Mouse (Mus musculus) liver, embryonic 12.5 days (tissue): ENCODE results near the gene Plekhm3. TPM values are rescaled to one million over a fixed set of nuclear protein-coding genes. Genes with fewer than 3 reads are reported as not detected.

Experiments used
- ATAC-seq: fragments of 200-750 bp; cut with Nextera tagmentation; 2 replicates; pipeline ENCODE4 v1.8.0; 2017; ENCODE audit warnings: moderate number of reproducible peaks, mild to moderate bottlenecking, moderate library complexity
- H3K27ac ChIP-seq: fragments of 300-500 bp; sonication (generic); 2 replicates; pipeline ENCODE4 v1.5.1; 2016; ENCODE audit warnings: mild to moderate bottlenecking
- H3K27me3 ChIP-seq: fragments of 300-500 bp; sonication (generic); replicated peaks from 2 replicates; pipeline ENCODE4 v1.6.1; 2016; ENCODE audit warnings: mild to moderate bottlenecking, moderate library complexity
- H3K36me3 ChIP-seq: fragments of 300-500 bp; sonication (generic); 2 replicates; pipeline ENCODE4 v1.6.1; 2016; ENCODE audit warnings: mild to moderate bottlenecking, moderate library complexity
- H3K4me1 ChIP-seq: fragments of 300-500 bp; sonication (generic); 2 replicates; pipeline ENCODE4 v1.6.1; 2016
- H3K4me2 ChIP-seq: fragments of 300-500 bp; sonication (generic); 2 replicates; pipeline ENCODE4 v1.6.1; 2016; ENCODE audit warnings: mild to moderate bottlenecking, moderate library complexity
- H3K4me3 ChIP-seq: fragments of 300-500 bp; sonication (generic); 2 replicates; pipeline ENCODE4 v1.5.1; 2016; ENCODE audit warnings: mild to moderate bottlenecking, moderate library complexity
- H3K9ac ChIP-seq: fragments of 300-500 bp; sonication (generic); 2 replicates; pipeline ENCODE4 v1.6.1; 2016; ENCODE audit warnings: mild to moderate bottlenecking, moderate library complexity
- H3K9me3 ChIP-seq: fragments of 300-500 bp; sonication (generic); replicated peaks from 2 replicates; pipeline ENCODE4 v1.6.1; 2016; ENCODE audit warnings: mild to moderate bottlenecking, moderate library complexity
- WGBS: fragments of 180-500 bp; shearing (Covaris S2); methylation state at CpG from one replicate; pipeline ENCODE4 v1.1.7; 2016; ENCODE audit not compliant: insufficient replicate concordance; 5-methylcytosine and 5-hydroxymethylcytosine counted together
- polyA plus RNA-seq: library from polyadenylated mRNA; unstranded; fragments of >200 nt; fragmentation: Nextera tagmentation; extraction: Ambion mirVana; gene quantifications from 2 replicates; pipeline ENCODE4 v1.2.1, GENCODE M21; 2016

The Plekhm3 gene
- polyA plus RNA-seq, 1 experiment from 2014 or later = 3.8 TPM

DNA sequence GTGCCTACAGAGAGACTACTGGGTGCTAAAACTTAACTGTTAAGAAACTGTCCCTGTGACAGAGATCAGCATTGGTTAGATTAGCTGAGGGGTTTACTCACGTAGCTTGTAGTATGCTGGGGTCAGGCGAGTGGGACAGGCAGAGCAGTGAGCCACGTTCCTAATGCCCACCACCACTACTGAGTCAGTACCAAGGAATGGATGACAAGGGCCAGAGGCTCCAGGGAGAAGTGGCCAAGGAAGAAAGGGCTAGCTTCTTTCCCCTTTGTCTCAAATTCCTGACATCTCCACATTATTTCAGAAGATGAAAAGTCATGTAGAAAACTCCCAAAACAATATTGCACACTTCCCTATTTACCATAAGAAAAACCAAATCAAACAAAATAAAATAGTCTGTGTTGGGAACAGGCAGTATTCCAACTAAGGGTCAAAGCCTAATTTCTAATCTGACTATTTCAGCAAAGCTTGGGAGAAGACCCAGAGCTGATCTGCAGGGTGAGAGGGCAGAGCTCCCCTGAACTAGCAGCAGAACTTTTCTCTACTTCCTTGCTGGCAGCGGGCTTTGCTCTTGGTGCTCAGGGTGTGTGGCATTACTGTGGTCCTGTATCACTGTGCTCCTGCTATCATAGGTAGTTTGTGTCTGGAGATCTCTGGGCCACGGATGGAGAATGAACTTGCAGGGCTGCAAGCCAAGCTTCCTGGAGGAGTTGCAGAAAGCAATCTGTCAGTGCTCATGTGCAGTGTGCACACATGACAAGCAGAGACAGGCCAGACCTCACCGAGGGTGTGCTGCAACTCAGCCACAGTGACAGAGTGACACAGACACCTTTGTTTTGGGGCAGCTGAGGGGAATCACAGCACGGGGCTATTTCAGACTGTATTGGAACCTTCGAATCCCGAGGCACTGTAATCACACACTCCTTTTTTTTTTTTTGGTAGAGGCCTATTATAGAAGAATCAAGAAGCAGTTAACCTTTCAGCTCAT, 165.5 kb downstream of the Plekhm3 start:
- ATAC-seq = no peak
- Histone ChIP-seq H3K4me1 (peaks cover 19% of the 10 kb centered on the region), H3K9ac (no peak overlapping the region), H3K9me3 (no peaks in the 10 kb centered on the region), H3K36me3 (0 out of 2 replicates have a peak, but pooled peaks cover 3% of the 10 kb centered on the region), H3K4me2 (no peak overlapping the region), H3K4me3 (no peak overlapping the region), H3K27ac (no peak overlapping the region), H3K27me3 (no peaks in the 10 kb centered on the region)
- WGBS = 53% methylated on average over 9 of the region's 9 CpGs

DNA sequence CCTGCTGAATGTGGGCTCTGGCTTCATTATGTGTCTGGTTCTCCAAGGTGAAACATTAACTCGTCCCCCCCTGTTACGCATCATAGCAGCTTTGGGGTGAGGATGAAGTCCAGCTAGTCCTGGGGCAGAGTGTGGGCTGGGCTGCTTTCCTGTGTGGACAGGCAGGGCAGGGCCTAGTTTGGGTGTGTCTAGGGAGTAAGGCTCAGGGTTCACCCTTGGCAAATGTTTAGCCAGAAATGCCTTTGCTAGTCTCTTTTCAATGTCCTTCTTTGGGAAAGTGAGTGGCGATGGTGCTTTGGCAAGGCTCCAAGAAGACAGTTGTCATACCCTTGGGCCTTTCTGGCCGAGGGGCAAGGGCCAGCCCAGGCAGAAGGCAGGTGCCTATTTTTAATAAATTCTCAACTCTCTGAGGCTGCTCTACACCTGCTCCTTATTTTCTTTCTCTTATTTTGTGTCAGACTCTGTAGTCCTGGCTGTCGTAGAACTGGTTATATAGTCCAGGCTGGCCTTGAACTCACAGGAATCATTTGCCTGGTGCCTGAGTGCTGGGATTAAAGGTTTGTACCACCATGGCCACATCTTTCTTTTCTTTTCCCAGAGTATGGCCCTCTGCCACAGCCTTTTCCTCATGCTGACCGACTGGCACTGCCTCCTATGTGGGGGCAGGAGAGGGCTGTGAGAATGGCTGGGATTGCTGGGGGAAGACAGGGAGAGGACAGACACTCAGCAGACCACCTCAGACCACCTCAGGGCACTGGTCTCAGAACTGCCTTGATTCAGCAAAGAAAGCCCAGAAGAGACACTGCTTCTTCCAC, 168.7 kb downstream of the Plekhm3 start:
- Histone ChIP-seq H3K27ac (peak overlapping the region; percentile 64), H3K36me3 (no peaks in the 10 kb centered on the region), H3K4me2 (no peak overlapping the region), H3K4me1 (peaks cover 12% of the 10 kb centered on the region), H3K9me3 (no peaks in the 10 kb centered on the region), H3K27me3 (no peaks in the 10 kb centered on the region), H3K9ac (no peak overlapping the region), H3K4me3 (no peak overlapping the region)
- ATAC-seq = peak; percentile 85
- WGBS = 58% methylated on average over 6 of the region's 6 CpGs

DNA sequence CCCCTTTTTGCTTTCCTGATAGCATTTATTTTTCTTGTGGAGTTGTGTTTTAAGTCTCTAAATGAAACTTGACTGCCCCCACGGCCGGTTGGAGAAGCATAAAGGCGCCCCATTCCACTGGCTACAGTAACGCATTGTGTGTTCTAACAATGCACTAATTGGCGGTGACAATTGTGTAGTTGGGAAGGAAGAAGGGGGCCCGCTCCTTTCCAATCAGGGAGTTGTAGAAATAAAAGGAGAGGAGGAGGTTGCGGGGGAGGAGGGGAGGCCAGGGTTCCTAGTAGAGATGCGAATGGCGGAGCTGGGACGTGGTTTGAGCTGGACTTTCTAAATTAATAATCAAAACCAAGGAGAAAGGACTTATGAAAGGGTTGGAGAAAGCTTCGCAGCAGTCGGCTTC, 176.8 kb downstream of the Plekhm3 start:
- ATAC-seq = no peak
- no peaks in the 10 kb centered on the region for H3K9me3 ChIP-seq
- no peak overlapping the region for H3K9ac ChIP-seq
- H3K27ac ChIP-seq = no peak overlapping the region
- H3K27me3 ChIP-seq = no peaks in the 10 kb centered on the region; the same call in 1 of the 2 replicates
- no peaks in the 10 kb centered on the region for H3K36me3 ChIP-seq
- H3K4me2 ChIP-seq = no peak overlapping the region
- H3K4me3 ChIP-seq = no peak overlapping the region
- 75% methylated on average over 12 of the region's 12 CpGs for WGBS
- H3K4me1 ChIP-seq = no peaks in the 10 kb centered on the region

DNA sequence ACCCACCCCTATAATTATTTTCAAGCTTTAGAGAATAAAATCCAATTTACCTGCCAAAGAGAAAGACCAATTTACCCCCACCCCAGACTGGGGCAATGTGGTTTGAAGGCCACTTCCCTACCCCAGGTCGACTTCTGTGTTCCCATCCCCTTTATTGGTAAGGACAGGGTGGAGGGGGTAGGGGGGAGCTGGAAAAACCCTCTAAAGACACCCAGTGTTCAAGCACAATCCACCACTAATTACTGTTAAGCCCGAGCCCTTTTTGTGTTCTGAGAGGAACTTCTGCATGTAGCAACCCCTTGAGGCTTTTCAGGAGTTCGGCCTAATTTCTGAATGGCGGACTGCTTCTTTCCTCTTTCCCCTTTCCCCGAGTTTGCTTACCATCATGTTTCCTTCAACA, 177.2 kb downstream of the Plekhm3 start:
- no peak for ATAC-seq
- no peaks in the 10 kb centered on the region for H3K4me1 ChIP-seq
- no peak overlapping the region for H3K4me2 ChIP-seq
- no peak overlapping the region for H3K4me3 ChIP-seq
- H3K27ac ChIP-seq = no peak overlapping the region
- WGBS = 55% methylated on average over 5 of the region's 5 CpGs
- no peak overlapping the region for H3K9ac ChIP-seq
- H3K27me3 ChIP-seq = no peaks in the 10 kb centered on the region; the same call in 1 of the 2 replicates
- no peaks in the 10 kb centered on the region for H3K36me3 ChIP-seq
- no peaks in the 10 kb centered on the region for H3K9me3 ChIP-seq

DNA sequence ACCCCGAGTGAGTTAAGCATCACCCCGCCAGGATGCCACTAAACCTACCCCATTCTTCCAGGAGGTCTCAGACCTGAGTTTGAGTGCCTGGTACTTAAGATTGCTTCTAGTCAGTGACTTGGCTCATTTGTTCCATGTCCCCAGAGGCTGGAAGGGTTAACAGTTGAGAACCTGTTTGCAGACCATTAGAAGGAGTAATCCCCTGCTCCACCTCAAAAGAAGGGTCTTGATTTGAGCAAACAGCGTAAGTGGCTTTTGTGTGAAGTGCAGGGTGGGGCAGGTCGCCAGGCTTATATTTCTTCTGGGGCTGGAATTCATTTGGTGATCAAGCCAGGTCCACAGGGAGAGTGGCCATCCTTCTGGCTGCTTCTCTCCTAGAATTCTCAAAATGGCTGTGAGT, 183.3 kb downstream of the Plekhm3 start:
- Histone ChIP-seq H3K4me1 (no peaks in the 10 kb centered on the region), H3K4me3 (no peak overlapping the region), H3K9me3 (no peaks in the 10 kb centered on the region), H3K27me3 (no peaks in the 10 kb centered on the region), H3K36me3 (no peaks in the 10 kb centered on the region), H3K4me2 (no peak overlapping the region), H3K27ac (no peak overlapping the region), H3K9ac (no peak overlapping the region)
- ATAC-seq = no peak
- WGBS = 62% methylated on average over 4 of the region's 4 CpGs

DNA sequence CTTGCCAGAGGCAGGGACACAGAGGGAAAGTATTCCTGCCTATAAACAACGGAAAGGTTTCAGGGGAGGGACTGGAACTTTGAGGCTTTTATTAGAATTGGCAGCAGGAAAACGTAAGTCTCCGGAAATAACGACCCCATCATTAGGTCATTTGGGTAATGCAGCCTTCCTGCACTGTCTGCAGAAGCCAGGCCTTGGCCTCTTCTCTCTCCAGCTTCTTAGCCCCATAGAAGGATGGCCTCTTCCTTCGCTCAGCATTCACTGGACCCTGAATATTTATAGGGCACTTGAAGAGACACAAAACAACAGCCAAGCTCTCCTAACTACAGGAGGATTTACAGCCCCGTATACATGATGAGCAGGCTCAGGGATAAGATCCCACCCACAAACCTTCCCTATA, 186.5 kb downstream of the Plekhm3 start:
- Histone ChIP-seq H3K27ac (no peak overlapping the region), H3K27me3 (no peaks in the 10 kb centered on the region), H3K9ac (no peak overlapping the region), H3K36me3 (no peaks in the 10 kb centered on the region), H3K4me3 (no peak overlapping the region), H3K9me3 (no peaks in the 10 kb centered on the region), H3K4me1 (no peaks in the 10 kb centered on the region), H3K4me2 (no peak overlapping the region)
- no peak for ATAC-seq
- 50% methylated on average over 6 of the region's 6 CpGs for WGBS

DNA sequence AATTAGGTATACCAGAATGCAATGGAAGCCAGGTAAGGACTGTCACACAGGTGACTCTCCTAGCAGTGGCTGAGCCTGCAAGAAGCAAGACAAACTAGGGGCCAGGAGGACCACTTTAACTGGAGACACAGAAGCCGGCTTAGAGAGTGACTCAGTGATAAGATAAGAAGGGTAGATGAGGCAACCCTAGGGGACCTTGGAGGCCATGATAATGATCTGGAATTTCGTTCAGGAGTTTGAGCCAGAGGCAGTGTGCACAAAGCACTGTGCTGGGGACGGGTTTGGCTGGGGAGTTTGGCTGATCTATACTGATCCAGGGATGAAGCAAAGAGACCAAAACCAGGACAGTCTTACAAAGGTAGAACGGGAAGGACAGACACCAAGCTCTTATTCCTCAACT, 195.0 kb downstream of the Plekhm3 start:
- Histone ChIP-seq H3K9me3 (no peaks in the 10 kb centered on the region), H3K27ac (no peak overlapping the region), H3K4me2 (no peak overlapping the region), H3K9ac (no peak overlapping the region), H3K36me3 (no peaks in the 10 kb centered on the region), H3K4me3 (no peak overlapping the region), H3K4me1 (0 out of 2 replicates have a peak, but pooled peaks cover 2% of the 10 kb centered on the region), H3K27me3 (no peaks in the 10 kb centered on the region)
- no peak for ATAC-seq
- WGBS = 49% methylated on average over 4 of the region's 4 CpGs

DNA sequence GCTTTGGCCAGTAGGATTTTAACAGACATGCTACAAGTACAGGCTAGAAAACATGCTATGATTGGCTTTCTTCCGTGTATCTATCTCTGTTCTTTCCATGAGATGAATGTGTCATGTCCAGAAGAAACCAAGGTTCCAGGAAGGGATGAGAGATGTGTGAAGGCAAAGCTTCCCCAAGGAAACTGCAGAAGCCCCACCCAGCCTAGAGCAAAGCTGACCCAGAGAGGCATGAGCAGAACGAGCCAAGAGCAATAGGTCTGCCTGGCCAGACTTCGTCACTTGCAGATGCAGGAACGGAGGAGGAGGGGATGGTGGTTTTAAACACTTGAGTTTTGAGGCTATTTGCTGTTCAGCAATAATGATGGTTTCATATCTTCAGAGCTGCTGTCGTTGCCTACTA, 198.9 kb downstream of the Plekhm3 start:
- no peaks in the 10 kb centered on the region for H3K27me3 ChIP-seq
- WGBS = 72% methylated on average over 5 of the region's 5 CpGs
- H3K9me3 ChIP-seq = no peaks in the 10 kb centered on the region
- no peak for ATAC-seq
- H3K36me3 ChIP-seq = no peaks in the 10 kb centered on the region
- no peak overlapping the region for H3K4me3 ChIP-seq
- H3K4me1 ChIP-seq = peaks cover 23% of the 10 kb centered on the region
- H3K9ac ChIP-seq = no peak overlapping the region
- H3K4me2 ChIP-seq = no peak overlapping the region
- H3K27ac ChIP-seq = no peak overlapping the region

DNA sequence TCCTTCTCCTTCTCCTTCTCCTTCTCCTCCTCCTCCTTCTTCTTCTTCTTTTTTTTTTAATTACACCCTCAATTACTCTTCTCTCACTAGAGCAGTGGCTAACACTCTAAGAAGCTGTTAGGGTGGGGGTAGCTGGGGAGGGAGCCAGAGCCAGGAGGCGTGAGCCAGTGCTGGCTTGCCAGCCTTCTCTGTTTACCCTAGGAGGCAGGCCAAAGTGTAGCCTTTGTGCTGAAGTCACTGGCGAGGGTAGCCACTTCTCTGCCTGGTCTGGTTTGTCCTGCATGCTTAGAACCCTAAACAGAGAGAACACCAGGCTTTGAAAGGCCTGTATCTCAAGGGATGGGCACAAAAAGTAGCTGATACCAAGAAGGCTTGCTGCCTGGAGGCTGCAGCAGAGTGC, 199.4 kb downstream of the Plekhm3 start:
- H3K4me3 ChIP-seq = no peak overlapping the region
- H3K4me2 ChIP-seq = no peak overlapping the region
- H3K27me3 ChIP-seq = no peaks in the 10 kb centered on the region
- no peaks in the 10 kb centered on the region for H3K9me3 ChIP-seq
- H3K27ac ChIP-seq = no peak overlapping the region
- 45% methylated on average over 2 of the region's 2 CpGs for WGBS
- no peaks in the 10 kb centered on the region for H3K36me3 ChIP-seq
- H3K4me1 ChIP-seq = peaks cover 23% of the 10 kb centered on the region
- no peak for ATAC-seq
- no peak overlapping the region for H3K9ac ChIP-seq

DNA sequence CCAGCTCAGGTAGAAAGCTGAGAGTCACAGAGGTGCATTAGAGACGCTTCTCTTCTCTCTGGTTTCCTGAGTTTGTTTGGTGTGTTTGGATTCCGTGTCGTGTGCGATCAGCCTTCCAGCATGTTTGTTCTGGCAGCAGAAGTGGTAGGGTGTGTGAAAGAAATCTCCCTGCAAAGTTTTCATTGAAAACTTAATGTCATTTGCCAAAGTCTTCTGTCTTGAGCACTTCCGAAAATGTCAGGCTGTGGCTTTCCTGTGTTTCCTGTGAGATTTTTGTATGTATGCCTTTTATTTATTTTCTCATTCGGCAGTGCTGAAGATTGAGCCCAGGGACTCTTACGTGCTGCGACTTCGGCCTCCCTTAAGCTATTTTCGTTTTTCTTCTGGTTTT, 200.0 kb downstream of the Plekhm3 start:
- ATAC-seq = no peak
- Histone ChIP-seq H3K27ac (no peak overlapping the region), H3K4me3 (no peak overlapping the region), H3K27me3 (no peaks in the 10 kb centered on the region), H3K9me3 (no peaks in the 10 kb centered on the region), H3K9ac (no peak overlapping the region), H3K4me2 (no peak overlapping the region), H3K36me3 (no peaks in the 10 kb centered on the region), H3K4me1 (peaks cover 23% of the 10 kb centered on the region)
- WGBS = 52% methylated on average over 10 of the region's 10 CpGs

DNA sequence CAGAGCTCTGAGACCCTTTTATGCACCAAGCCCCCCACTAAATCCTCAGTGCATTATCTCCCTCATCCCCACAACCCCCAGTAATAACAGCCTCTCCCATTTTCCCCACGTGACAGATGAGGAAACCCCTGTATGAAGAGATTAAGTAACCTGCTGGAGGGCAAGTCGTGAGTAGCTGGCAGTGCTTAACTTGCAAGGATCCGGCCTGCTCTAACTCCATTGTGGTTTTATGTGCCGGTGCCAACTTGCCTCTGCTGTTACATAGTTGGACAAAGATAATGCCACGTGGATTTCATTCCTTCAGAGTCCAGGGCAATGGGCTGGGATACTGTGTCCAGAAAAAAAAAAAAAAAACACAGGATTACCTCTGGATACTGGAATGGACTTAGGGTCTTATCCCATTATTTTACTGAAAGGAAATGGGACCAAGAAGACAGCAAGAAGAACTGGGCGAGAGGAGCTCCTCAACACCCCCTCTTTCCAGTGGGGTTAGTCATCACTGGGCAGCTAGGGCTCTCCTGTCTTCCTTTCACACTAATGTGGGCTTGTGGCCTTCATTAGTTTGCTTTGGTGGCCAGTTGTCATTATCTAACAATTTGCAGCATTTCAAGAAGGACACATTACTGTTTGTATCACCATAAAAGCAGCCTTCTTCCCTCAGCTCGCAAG, 200.5 kb downstream of the Plekhm3 start:
- H3K27me3 ChIP-seq = no peaks in the 10 kb centered on the region
- H3K4me1 ChIP-seq = peaks cover 23% of the 10 kb centered on the region
- H3K4me3 ChIP-seq = no peak overlapping the region
- no peak for ATAC-seq
- H3K9ac ChIP-seq = no peak overlapping the region
- H3K36me3 ChIP-seq = no peaks in the 10 kb centered on the region
- H3K9me3 ChIP-seq = no peaks in the 10 kb centered on the region
- WGBS = 26% methylated on average over 7 of the region's 7 CpGs
- no peak overlapping the region for H3K27ac ChIP-seq
- H3K4me2 ChIP-seq = no peak overlapping the region

DNA sequence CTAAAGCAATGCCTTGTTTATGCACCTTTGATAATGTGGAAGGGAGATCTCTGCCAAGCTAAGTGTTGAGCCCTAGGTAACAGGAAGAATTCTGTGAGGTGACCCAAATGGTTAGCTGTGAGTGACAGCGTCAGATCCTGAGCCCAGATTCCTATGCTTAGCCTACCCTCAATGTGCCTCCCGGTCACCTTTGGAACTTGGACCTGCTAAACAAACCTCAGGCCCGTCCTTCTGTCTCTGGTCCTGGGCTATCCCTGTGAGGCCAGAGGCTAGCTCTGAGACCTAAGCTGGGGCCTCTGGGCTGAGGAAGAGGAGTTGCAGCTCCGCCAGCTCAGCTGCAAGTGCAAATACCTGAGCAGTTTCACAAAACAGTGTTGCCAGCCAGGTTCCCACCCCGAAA, 202.0 kb downstream of the Plekhm3 start:
- Histone ChIP-seq H3K27ac (no peak overlapping the region), H3K36me3 (no peaks in the 10 kb centered on the region), H3K9ac (no peak overlapping the region), H3K4me2 (no peak overlapping the region), H3K9me3 (no peaks in the 10 kb centered on the region), H3K27me3 (no peaks in the 10 kb centered on the region), H3K4me1 (peaks cover 23% of the 10 kb centered on the region), H3K4me3 (no peak overlapping the region)
- WGBS = 79% methylated on average over 5 of the region's 5 CpGs
- ATAC-seq = peak; percentile 46; the same call in 1 of the 2 replicates
